Mouse (Mus musculus) hindbrain, embryonic 10.5 days (tissue): Measurements from ENCODE around the gene Prap1. TPM values are rescaled to one million over a fixed set of nuclear protein-coding genes. Genes with fewer than 3 reads are reported as not detected.

ENCODE experiments used
- DNase-seq: peaks from one replicate; pipeline ENCODE4 v3.0.0-alpha.2; 2017; ENCODE audit warnings: low spot score
- H3K27ac ChIP-seq: fragments of 300-500 bp; sonication (generic); 2 replicates; pipeline ENCODE4 v1.5.1; 2016; ENCODE audit warnings: mild to moderate bottlenecking, moderate library complexity
- H3K27me3 ChIP-seq: fragments of 300-500 bp; sonication (generic); 2 replicates; pipeline ENCODE4 v1.6.1; 2016; ENCODE audit warnings: mild to moderate bottlenecking; ENCODE audit not compliant: poor library complexity, insufficient read depth, severe bottlenecking
- H3K36me3 ChIP-seq: fragments of 300-500 bp; sonication (generic); 2 replicates; pipeline ENCODE4 v1.6.1; 2016; ENCODE audit warnings: mild to moderate bottlenecking, moderate library complexity
- H3K4me1 ChIP-seq: fragments of 300-500 bp; sonication (generic); replicated peaks from 2 replicates; pipeline ENCODE4 v1.6.1; 2016; ENCODE audit warnings: mild to moderate bottlenecking
- H3K4me3 ChIP-seq: fragments of 300-500 bp; sonication (generic); 2 replicates; pipeline ENCODE4 v1.5.1; 2016; ENCODE audit warnings: mild to moderate bottlenecking, moderate library complexity
- H3K9me3 ChIP-seq: fragments of 300-500 bp; sonication (generic); 2 replicates; pipeline ENCODE4 v1.6.1; 2016; ENCODE audit warnings: mild to moderate bottlenecking, moderate library complexity
- WGBS: fragments of 180-500 bp; shearing (Covaris S2); methylation state at CpG from one replicate; pipeline ENCODE4 v1.1.7; 2016; 5-methylcytosine and 5-hydroxymethylcytosine counted together
- polyA plus RNA-seq: library from polyadenylated mRNA; unstranded; fragments of >200 nt; fragmentation: Nextera tagmentation; extraction: Ambion mirVana; gene quantifications from 2 replicates; pipeline ENCODE4 v1.2.1, GENCODE M21; 2016

The Prap1 gene
- polyA plus RNA-seq, 1 experiment from 2014 or later = not detected

DNA sequence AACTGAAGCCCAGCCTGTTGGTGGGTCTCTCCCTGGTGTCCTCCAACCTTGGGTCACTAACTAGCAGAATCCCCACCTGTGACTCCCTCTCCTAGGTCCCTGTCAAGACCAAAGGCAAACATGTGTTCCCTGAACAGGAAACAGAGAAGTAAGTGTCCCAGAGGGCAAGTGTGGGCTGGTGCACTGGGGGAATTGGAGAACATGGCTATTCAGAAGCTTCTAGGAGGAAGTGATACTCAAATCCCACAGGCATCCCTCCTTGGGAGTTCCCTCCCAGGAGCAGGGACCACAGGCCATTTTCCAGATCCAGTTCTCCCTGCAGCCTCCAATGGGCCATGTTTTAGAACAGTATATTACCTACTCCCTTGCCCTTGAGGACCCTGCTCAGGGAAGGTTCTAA lies 2.9 kb downstream of the Prap1 start:
- no peak overlapping the region for H3K4me3 ChIP-seq
- DNase-seq = no peak
- H3K4me1 ChIP-seq = 0 out of 2 replicates have a peak, but pooled peaks cover 6% of the 10 kb centered on the region
- peaks cover 8% of the 10 kb centered on the region for H3K27me3 ChIP-seq
- no peak overlapping the region for H3K27ac ChIP-seq
- H3K36me3 ChIP-seq = no peaks in the 10 kb centered on the region
- no peaks in the 10 kb centered on the region for H3K9me3 ChIP-seq

DNA sequence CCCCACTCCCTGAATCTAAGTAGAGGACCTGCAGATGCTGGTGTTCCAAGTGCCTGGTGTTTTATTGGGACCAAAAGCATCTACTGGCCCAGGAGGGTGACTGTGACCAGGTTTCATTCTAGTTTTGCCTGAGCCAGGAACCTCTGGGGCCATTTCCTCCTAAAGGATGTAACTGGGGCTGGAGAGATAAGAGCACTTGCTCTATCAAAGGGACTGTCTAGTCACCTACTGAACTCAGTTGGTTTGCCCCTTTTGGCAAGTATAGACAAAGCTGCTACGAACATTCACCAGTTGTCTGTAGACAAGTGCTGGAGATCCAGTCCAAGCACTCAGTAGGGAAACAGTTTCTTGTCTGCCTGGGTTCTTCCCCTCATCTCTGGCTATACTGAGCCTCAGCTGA lies 5.3 kb downstream of the Prap1 start:
- 88% methylated on average over 1 of the region's 1 CpGs for WGBS
- H3K36me3 ChIP-seq = no peaks in the 10 kb centered on the region
- H3K27ac ChIP-seq = no peak overlapping the region
- H3K27me3 ChIP-seq = peaks cover 18% of the 10 kb centered on the region
- no peak overlapping the region for H3K4me3 ChIP-seq
- DNase-seq = no peak
- H3K4me1 ChIP-seq = peaks cover 22% of the 10 kb centered on the region
- no peaks in the 10 kb centered on the region for H3K9me3 ChIP-seq

GRCm38 (mm10) chr7:140101498-140101897 lies 8.3 kb downstream of the Prap1 start:
- H3K36me3 ChIP-seq = peaks cover 14% of the 10 kb centered on the region
- 73% methylated on average over 10 of the region's 10 CpGs for WGBS
- H3K9me3 ChIP-seq = no peaks in the 10 kb centered on the region
- H3K4me3 ChIP-seq = peak overlapping the region; percentile 55
- no peak for DNase-seq
- H3K4me1 ChIP-seq = peaks cover 18% of the 10 kb centered on the region
- peaks cover 18% of the 10 kb centered on the region for H3K27me3 ChIP-seq
- H3K27ac ChIP-seq = peak overlapping the region; percentile 73

- H3K4me1 ChIP-seq = peaks cover 18% of the 10 kb centered on the region
- peak; percentile 78 for DNase-seq
- peaks cover 21% of the 10 kb centered on the region for H3K36me3 ChIP-seq
- peaks cover 18% of the 10 kb centered on the region for H3K27me3 ChIP-seq
- no peaks in the 10 kb centered on the region for H3K9me3 ChIP-seq
- peak within 1 kb of the TSS; percentile 55 for H3K4me3 ChIP-seq
- H3K27ac ChIP-seq = peak within 1 kb of the TSS; percentile 73
- WGBS = 2% methylated on average over 30 of the region's 30 CpGs
Measured at GRCm38 (mm10) chr7:140101993-140102860, 9.0 kb downstream of the Prap1 start, which contains the start of gene Fuom. Gene Fuom (minus strand): TSS chr7:140102441.

DNA sequence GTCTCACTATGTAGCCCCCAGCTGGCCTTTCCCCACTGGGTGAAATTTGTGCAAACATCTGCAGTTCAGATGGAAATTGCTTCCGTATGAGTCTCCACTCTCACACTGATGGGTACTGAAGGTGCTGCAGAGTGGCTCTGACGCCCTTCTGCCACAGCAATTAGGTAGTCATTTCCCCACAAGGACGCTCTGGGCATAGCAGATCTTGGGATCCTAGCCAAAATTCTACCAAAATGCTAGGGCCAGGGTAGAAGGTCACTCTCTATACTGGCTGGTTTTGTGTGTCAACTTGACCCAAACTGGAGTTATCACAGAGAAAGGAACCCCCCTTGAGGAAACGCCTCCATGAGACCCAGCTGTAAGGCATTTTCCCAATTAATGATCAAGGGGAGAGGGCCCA lies 10.8 kb downstream of the Prap1 start:
- no peaks in the 10 kb centered on the region for H3K9me3 ChIP-seq
- WGBS = 86% methylated on average over 4 of the region's 4 CpGs
- peaks cover 18% of the 10 kb centered on the region for H3K4me1 ChIP-seq
- H3K27me3 ChIP-seq = peaks cover 18% of the 10 kb centered on the region
- H3K4me3 ChIP-seq = no peak overlapping the region
- peaks cover 39% of the 10 kb centered on the region for H3K36me3 ChIP-seq
- H3K27ac ChIP-seq = no peak overlapping the region
- DNase-seq = no peak

GRCm38 (mm10) chr7:140111943-140112342 lies 18.7 kb downstream of the Prap1 start:
- peaks cover 61% of the 10 kb centered on the region for H3K36me3 ChIP-seq

GRCm38 (mm10) chr7:140115583-140116328 lies 22.6 kb downstream of the Prap1 start, which contains the start of gene Paox:
Gene Paox (plus strand): TSS chr7:140115799.
- DNase-seq = peak; percentile 25
- Histone ChIP-seq H3K27me3 (no peaks in the 10 kb centered on the region), H3K4me1 (peaks cover 14% of the 10 kb centered on the region), H3K4me3 (peak within 1 kb of the TSS; percentile 83), H3K27ac (peak within 1 kb of the TSS; percentile 94), H3K36me3 (peaks cover 23% of the 10 kb centered on the region), H3K9me3 (no peaks in the 10 kb centered on the region)
- WGBS = 5% methylated on average over 23 of the region's 23 CpGs

More at GRCm38 (mm10) chr7:140111943-140112342, 18.7 kb downstream of the Prap1 start:
- DNase-seq = no peak
- H3K4me3 ChIP-seq = no peak overlapping the region
- no peak overlapping the region for H3K27ac ChIP-seq
- no peaks in the 10 kb centered on the region for H3K27me3 ChIP-seq
- H3K9me3 ChIP-seq = no peaks in the 10 kb centered on the region
- peaks cover 13% of the 10 kb centered on the region for H3K4me1 ChIP-seq
- 66% methylated on average over 3 of the region's 3 CpGs for WGBS

- WGBS = 5% methylated on average over 28 of the region's 28 CpGs
- peak; percentile 85 for DNase-seq
- H3K4me1 ChIP-seq = peaks cover 14% of the 10 kb centered on the region
- H3K4me3 ChIP-seq = peak within 1 kb of the TSS; percentile 83
- no peaks in the 10 kb centered on the region for H3K27me3 ChIP-seq
- H3K27ac ChIP-seq = peak within 1 kb of the TSS; percentile 94
- H3K36me3 ChIP-seq = peaks cover 16% of the 10 kb centered on the region
- no peaks in the 10 kb centered on the region for H3K9me3 ChIP-seq
Measured at GRCm38 (mm10) chr7:140116329-140117054, 23.3 kb downstream of the Prap1 start, which contains the start of gene Echs1. Gene Echs1 (minus strand): TSS chr7:140116476.

- Histone ChIP-seq H3K27me3 (no peaks in the 10 kb centered on the region), H3K36me3 (no peaks in the 10 kb centered on the region), H3K9me3 (no peaks in the 10 kb centered on the region), H3K4me1 (peaks cover 17% of the 10 kb centered on the region), H3K27ac (no peak overlapping the region), H3K4me3 (no peak overlapping the region)
- DNase-seq = no peak
- 89% methylated on average over 2 of the region's 2 CpGs for WGBS
Measured at GRCm38 (mm10) chr7:140120484-140120883, 27.3 kb downstream of the Prap1 start.

- H3K4me1 ChIP-seq = peaks cover 21% of the 10 kb centered on the region
- no peaks in the 10 kb centered on the region for H3K36me3 ChIP-seq
- H3K9me3 ChIP-seq = no peaks in the 10 kb centered on the region
- no peak for DNase-seq
- no peak overlapping the region for H3K4me3 ChIP-seq
- WGBS = 80% methylated on average over 13 of the region's 13 CpGs
- H3K27me3 ChIP-seq = no peaks in the 10 kb centered on the region
- H3K27ac ChIP-seq = no peak overlapping the region
Measured at GRCm38 (mm10) chr7:140121338-140121910, 28.2 kb downstream of the Prap1 start.

- Histone ChIP-seq H3K27ac (no peak overlapping the region), H3K27me3 (no peaks in the 10 kb centered on the region), H3K4me3 (no peak overlapping the region), H3K4me1 (peaks cover 22% of the 10 kb centered on the region), H3K36me3 (no peaks in the 10 kb centered on the region), H3K9me3 (no peaks in the 10 kb centered on the region)
- 39% methylated on average over 4 of the region's 4 CpGs for WGBS
- no peak for DNase-seq
Measured at GRCm38 (mm10) chr7:140122765-140123164, 29.6 kb downstream of the Prap1 start.

DNA sequence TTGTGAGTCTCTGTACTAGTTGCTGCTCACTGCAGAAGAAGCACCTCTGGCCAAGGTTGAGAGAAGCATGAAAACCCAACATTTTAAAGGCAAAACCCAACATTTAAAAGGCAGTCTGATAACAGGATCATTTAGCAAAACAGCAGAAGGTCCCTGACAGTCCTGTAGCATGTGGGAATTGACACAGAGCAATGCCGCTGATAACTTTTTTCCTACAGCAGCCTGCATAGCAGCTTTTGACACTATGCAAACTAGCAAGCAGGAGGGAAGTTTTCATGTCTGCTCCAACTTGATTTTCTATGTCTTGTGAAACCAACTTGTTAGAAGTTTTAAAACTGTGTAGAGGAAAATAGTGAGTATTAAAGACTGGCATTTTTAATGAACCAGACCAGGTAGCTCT lies 31.2 kb downstream of the Prap1 start:
- WGBS = 95% methylated on average over 1 of the region's 1 CpGs
- Histone ChIP-seq H3K4me3 (no peak overlapping the region), H3K27me3 (no peaks in the 10 kb centered on the region), H3K36me3 (peaks cover 4% of the 10 kb centered on the region; the same call in 1 of the 2 replicates), H3K27ac (no peak overlapping the region), H3K4me1 (peaks cover 22% of the 10 kb centered on the region), H3K9me3 (no peaks in the 10 kb centered on the region)
- no peak for DNase-seq
